Mouse (Mus musculus) testis, adult 2 months (tissue): ENCODE results near the gene Sh3gl1.

Experiments
- CTCF ChIP-seq: fragments of 200-500 bp; IDR thresholded peaks from 2 replicates; pipeline ENCODE4 v1.5.1; 2012; ENCODE audit warnings: low read depth, mild to moderate bottlenecking, inconsistent platforms, low read length, moderate library complexity; ENCODE audit not compliant: control insufficient read depth, insufficient read depth, insufficient replicate concordance
- POLR2A ChIP-seq: fragments of 200-500 bp; IDR thresholded peaks from 2 replicates; pipeline ENCODE4 v1.6.1; 2012; ENCODE audit warnings: low read depth, mild to moderate bottlenecking, inconsistent platforms, low read length, moderate library complexity; ENCODE audit not compliant: control insufficient read depth

GRCm38 (mm10) chr17:55969560-55969959 lies 66.9 kb downstream of the Sh3gl1 start:
- TF ChIP-seq CTCF (no peak), POLR2A (no peak)
